Mouse (Mus musculus) G1E (cell line): ENCODE data around the gene Sytl3.
"Not testable (repeated sequence)": the region's sequence is repeated elsewhere in the genome, so short reads cannot be mapped to it uniquely, and the experiment has no call there.

Experiments used
- CTCF ChIP-seq: IDR thresholded peaks from 2 replicates; pipeline ENCODE4 v1.5.1; 2012; ENCODE audit warnings: low read depth, low read length, inconsistent platforms, mixed read lengths
- POLR2AphosphoS5 ChIP-seq: IDR thresholded peaks from 2 replicates; pipeline ENCODE4 v1.6.1; 2012; ENCODE audit warnings: low read depth, low read length, inconsistent platforms; ENCODE audit not compliant: insufficient replicate concordance
- TAL1 ChIP-seq: conservative IDR thresholded peaks from 2 replicates; pipeline ENCODE4 v1.6.1; 2012; ENCODE audit warnings: low read depth, low read length, inconsistent platforms, mixed read lengths

DNA sequence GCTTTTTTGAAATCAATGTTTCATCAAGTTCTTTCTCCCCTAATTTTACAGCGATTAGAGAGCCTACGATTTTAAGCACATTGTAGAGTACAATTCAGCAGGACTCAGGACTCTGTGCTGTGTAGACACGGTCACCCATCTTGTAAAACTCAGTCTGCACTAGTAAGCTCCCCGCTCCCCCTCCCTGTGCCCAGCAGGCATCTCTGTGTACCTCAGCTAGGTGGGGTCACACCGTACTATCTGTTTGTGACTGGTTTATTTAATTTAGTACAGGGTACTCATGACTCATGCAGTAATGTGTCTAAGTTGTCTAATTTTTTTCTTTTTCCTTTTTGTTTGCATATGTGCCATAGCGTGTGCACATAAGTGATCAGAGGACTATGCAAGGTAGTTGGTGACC is 26.0 kb upstream of the Sytl3 start:
- not testable (repeated sequence) for TF ChIP-seq CTCF, POLR2AphosphoS5, TAL1
